Mouse (Mus musculus): ENCODE data around the gene Coro7.

Gene Coro7

GRCm38 (mm10) chr16:4615297-4615696 is 64.3 kb downstream of the Coro7 start:
- DNase-seq (ENCODE audit: low read depth): no peak

- no peak for DNase-seq (ENCODE audit: low read depth)
Observed at GRCm38 (mm10) chr16:4614639-4615038, 64.9 kb downstream of the Coro7 start.

- no peak for DNase-seq (ENCODE audit: low read depth)
Observed at GRCm38 (mm10) chr16:4613736-4614135, 65.8 kb downstream of the Coro7 start.

GRCm38 (mm10) chr16:4611676-4612075 is 67.9 kb downstream of the Coro7 start:
- DNase-seq (ENCODE audit: low read depth): no peak

- DNase-seq (ENCODE audit: low read depth): no peak
Observed at GRCm38 (mm10) chr16:4611193-4611592, 68.4 kb downstream of the Coro7 start.

GRCm38 (mm10) chr16:4608532-4609059 is 71.0 kb downstream of the Coro7 start:
- DNase-seq (ENCODE audit: low read depth): no peak

GRCm38 (mm10) chr16:4607818-4608531 is 71.6 kb downstream of the Coro7 start:
- DNase-seq (ENCODE audit: low read depth): no peak

GRCm38 (mm10) chr16:4606431-4607084 is 73.0 kb downstream of the Coro7 start:
- no peak for DNase-seq (ENCODE audit: low read depth)

GRCm38 (mm10) chr16:4605514-4606131 is 74.0 kb downstream of the Coro7 start:
- DNase-seq (ENCODE audit: low read depth): no peak

- no peak for DNase-seq (ENCODE audit: low read depth)
Observed at GRCm38 (mm10) chr16:4604293-4604837, 75.2 kb downstream of the Coro7 start.

GRCm38 (mm10) chr16:4603453-4603837 is 76.1 kb downstream of the Coro7 start:
- DNase-seq (ENCODE audit: low read depth): no peak

- no peak for DNase-seq (ENCODE audit: low read depth)
Observed at GRCm38 (mm10) chr16:4602766-4603452, 76.7 kb downstream of the Coro7 start.

- DNase-seq (ENCODE audit: low read depth): no peak
Observed at GRCm38 (mm10) chr16:4602189-4602588, 77.4 kb downstream of the Coro7 start.

GRCm38 (mm10) chr16:4600701-4601310 is 78.8 kb downstream of the Coro7 start:
- no peak for DNase-seq (ENCODE audit: low read depth)

- no peak for DNase-seq (ENCODE audit: low read depth)
Observed at GRCm38 (mm10) chr16:4599616-4600015, 80.0 kb downstream of the Coro7 start.

- DNase-seq (ENCODE audit: low read depth): no peak
Observed at GRCm38 (mm10) chr16:4598891-4599543, 80.6 kb downstream of the Coro7 start.

GRCm38 (mm10) chr16:4598041-4598440 is 81.5 kb downstream of the Coro7 start:
- DNase-seq (ENCODE audit: low read depth): no peak

GRCm38 (mm10) chr16:4597296-4597695 is 82.3 kb downstream of the Coro7 start:
- no peak for DNase-seq (ENCODE audit: low read depth)

- no peak for DNase-seq (ENCODE audit: low read depth)
Observed at GRCm38 (mm10) chr16:4596836-4597235, 82.7 kb downstream of the Coro7 start.

- no peak for DNase-seq (ENCODE audit: low read depth)
Observed at GRCm38 (mm10) chr16:4596141-4596728, 83.3 kb downstream of the Coro7 start.

- no peak for DNase-seq (ENCODE audit: low read depth)
Observed at GRCm38 (mm10) chr16:4595527-4595963, 84.0 kb downstream of the Coro7 start.

Data from c-Kit-positive CD71-negative TER-119-negative erythroid progenitor cells, embryonic 14.5 days (primary cell).